Mouse (Mus musculus): Measurements from ENCODE around the gene Dusp6.
"Not testable (repeated sequence)": the region's sequence is repeated elsewhere in the genome, so short reads cannot be mapped to it uniquely, and the experiment has no call there.

Gene Dusp6

GRCm38 (mm10) chr10:99262867-99263379 is at the start of gene Dusp6:
TSS of gene Dusp6 (plus strand) at chr10:99263231.
- peak; percentile 98 to 99 for DNase-seq (ENCODE audit: low spot score in 2 of 2)

- DNase-seq (ENCODE audit: low spot score in 2 of 2), result no peak
These were observed 48.4 kb upstream of the Dusp6 start for GRCm38 (mm10) chr10:99214421-99215299.

- DNase-seq (ENCODE audit: low spot score in 2 of 2), result not testable (repeated sequence)
These were observed 46.5 kb upstream of the Dusp6 start for GRCm38 (mm10) chr10:99216570-99216969.

- no peak for DNase-seq (ENCODE audit: low spot score in 2 of 2)
These were observed 41.5 kb upstream of the Dusp6 start for GRCm38 (mm10) chr10:99221540-99221939.

GRCm38 (mm10) chr10:99222726-99223125 is 40.3 kb upstream of the Dusp6 start:
- peak; percentile 52 to 67 for DNase-seq (ENCODE audit: low spot score in 2 of 2)

- no peak for DNase-seq (ENCODE audit: low spot score in 2 of 2)
These were observed 38.8 kb upstream of the Dusp6 start for GRCm38 (mm10) chr10:99224218-99224617.

- no peak for DNase-seq (ENCODE audit: low spot score in 2 of 2)
These were observed 36.2 kb upstream of the Dusp6 start for GRCm38 (mm10) chr10:99226782-99227181.

- DNase-seq (ENCODE audit: low spot score in 2 of 2), result peak in 1 of 2 experiments; percentile 48
These were observed 34.8 kb upstream of the Dusp6 start for GRCm38 (mm10) chr10:99227968-99228864.

- no peak for DNase-seq (ENCODE audit: low spot score in 2 of 2)
These were observed 33.9 kb upstream of the Dusp6 start for GRCm38 (mm10) chr10:99229031-99229684.

- DNase-seq (ENCODE audit: low spot score in 2 of 2), result no peak
These were observed 30.4 kb upstream of the Dusp6 start for GRCm38 (mm10) chr10:99232518-99233227.

GRCm38 (mm10) chr10:99234336-99234735 is 28.7 kb upstream of the Dusp6 start:
- DNase-seq (ENCODE audit: low spot score in 2 of 2), result no peak

GRCm38 (mm10) chr10:99235081-99235480 is 27.9 kb upstream of the Dusp6 start:
- no peak for DNase-seq (ENCODE audit: low spot score in 2 of 2)

- DNase-seq (ENCODE audit: low spot score in 2 of 2), result no peak
These were observed 25.7 kb upstream of the Dusp6 start for GRCm38 (mm10) chr10:99237205-99237832.

- DNase-seq (ENCODE audit: low spot score in 2 of 2), result no peak
These were observed 24.5 kb upstream of the Dusp6 start for GRCm38 (mm10) chr10:99238537-99238936.

- no peak for DNase-seq (ENCODE audit: low spot score in 2 of 2)
These were observed 21.7 kb upstream of the Dusp6 start for GRCm38 (mm10) chr10:99241284-99241828.

- peak; percentile 65 to 70 for DNase-seq (ENCODE audit: low spot score in 2 of 2)
These were observed 21.0 kb upstream of the Dusp6 start for GRCm38 (mm10) chr10:99241829-99242711.

- DNase-seq (ENCODE audit: low spot score in 2 of 2), result no peak
These were observed 20.3 kb upstream of the Dusp6 start for GRCm38 (mm10) chr10:99242721-99243120.

GRCm38 (mm10) chr10:99243907-99244489 is 19.0 kb upstream of the Dusp6 start:
- no peak for DNase-seq (ENCODE audit: low spot score in 2 of 2)

All from right cerebral cortex, postnatal 10 days (tissue).